Mouse (Mus musculus) ES-E14 (cell line): Measurements from ENCODE around the gene Nxn.

Experiments
- ZC3H11A ChIP-seq: IDR thresholded peaks from 2 replicates; pipeline ENCODE4 v1.6.1; 2012; ENCODE audit warnings: low read depth, mild to moderate bottlenecking, inconsistent platforms, low read length, borderline replicate concordance
- ZNF384 ChIP-seq: IDR thresholded peaks from 2 replicates; pipeline ENCODE4 v1.6.1; 2012; ENCODE audit warnings: low read depth, low read length, inconsistent platforms

GRCm38 (mm10) chr11:76352861-76353558 is 45.9 kb downstream of the Nxn start:
- no peak for TF ChIP-seq ZC3H11A
- no peak for TF ChIP-seq ZNF384
